Mouse (Mus musculus): ENCODE measurements around the gene Eva1a.

Eva1a gene

GRCm38 (mm10) chr6:82119322-82120162 is 78.7 kb downstream of the Eva1a start:
- no peak; the same call in 1 of the 2 replicates for ATAC-seq (ENCODE audit: insufficient number of reproducible peaks, low FRiP score, low TSS enrichment)

DNA sequence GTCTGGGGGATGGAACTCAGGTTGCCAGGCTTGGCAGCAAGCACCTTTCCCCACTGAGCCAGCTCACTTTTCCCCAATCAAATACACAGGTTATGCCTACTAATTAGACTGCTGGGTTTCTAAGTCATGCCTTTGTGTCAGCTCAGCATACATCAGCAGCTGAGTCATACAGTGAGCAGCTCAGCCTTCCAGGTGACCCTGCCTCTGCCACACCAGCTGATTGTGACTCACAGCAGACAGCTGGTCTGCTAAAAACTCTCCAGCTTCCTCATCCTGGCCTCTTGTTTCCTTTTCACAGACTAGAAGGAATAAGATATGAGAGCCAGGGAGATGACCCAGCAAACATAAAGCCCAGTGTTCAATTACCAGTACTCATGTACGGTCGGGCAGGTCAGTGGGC is 84.3 kb downstream of the Eva1a start:
- ATAC-seq (ENCODE audit: insufficient number of reproducible peaks, low FRiP score, low TSS enrichment), result no peak

GRCm38 (mm10) chr6:82127827-82128226 is 87.0 kb downstream of the Eva1a start:
- ATAC-seq (ENCODE audit: insufficient number of reproducible peaks, low FRiP score, low TSS enrichment), result no peak

DNA sequence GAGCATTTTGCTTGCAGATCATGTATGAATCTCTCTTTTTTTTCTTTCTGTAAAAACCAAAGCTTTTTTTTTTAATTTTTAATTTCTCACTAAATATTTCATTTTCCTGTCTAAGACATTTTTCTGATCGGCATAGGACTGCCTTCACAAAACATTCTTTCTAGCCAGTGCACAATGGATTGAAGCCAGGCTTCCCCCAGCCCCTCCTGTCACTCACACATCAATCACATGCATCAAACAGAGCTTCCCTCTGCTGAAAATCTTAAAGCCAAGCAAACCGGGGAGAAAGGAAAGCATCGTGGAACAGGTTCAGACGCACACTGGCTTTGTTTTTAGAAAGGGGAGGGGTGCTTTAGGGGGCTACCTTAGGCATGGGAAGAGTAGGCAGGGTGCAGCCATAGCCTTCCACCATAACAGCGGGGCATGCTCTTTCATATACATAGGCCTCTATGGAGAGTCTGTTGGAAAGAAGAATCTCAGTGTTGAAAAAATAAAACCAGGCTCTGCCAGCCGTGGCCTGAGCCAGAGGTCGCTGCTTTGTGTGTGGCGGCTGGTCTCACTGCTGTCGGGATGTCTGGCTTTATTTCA is 88.9 kb downstream of the Eva1a start:
- no peak for ATAC-seq (ENCODE audit: insufficient number of reproducible peaks, low FRiP score, low TSS enrichment)

- no peak for ATAC-seq (ENCODE audit: insufficient number of reproducible peaks, low FRiP score, low TSS enrichment)
These were observed 92.2 kb downstream of the Eva1a start for GRCm38 (mm10) chr6:82132876-82133591.

DNA sequence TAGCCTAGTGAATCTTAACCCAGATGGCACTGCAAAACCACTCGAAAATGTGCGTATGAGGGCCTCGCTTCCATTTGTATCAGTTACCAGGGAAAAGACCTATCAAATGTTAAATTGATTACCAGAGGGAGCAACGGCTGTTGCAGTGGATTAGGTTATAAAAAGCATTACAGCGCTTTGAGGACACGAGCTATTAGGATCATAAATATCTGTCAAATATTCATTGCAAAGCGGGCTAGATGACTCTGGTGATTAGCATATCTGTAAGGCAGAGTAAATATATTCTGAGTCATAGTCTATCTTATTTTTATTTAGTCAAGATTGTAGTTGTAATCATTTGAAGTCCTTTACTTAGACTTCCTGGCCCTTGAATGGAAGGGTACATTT is 92.7 kb downstream of the Eva1a start:
- no peak for ATAC-seq (ENCODE audit: insufficient number of reproducible peaks, low FRiP score, low TSS enrichment)

GRCm38 (mm10) chr6:82135959-82136712 is 95.3 kb downstream of the Eva1a start:
- ATAC-seq (ENCODE audit: insufficient number of reproducible peaks, low FRiP score, low TSS enrichment), result no peak
